24 mouse cellular contexts compared by ENCODE assay signal in the genomic region with DNA sequence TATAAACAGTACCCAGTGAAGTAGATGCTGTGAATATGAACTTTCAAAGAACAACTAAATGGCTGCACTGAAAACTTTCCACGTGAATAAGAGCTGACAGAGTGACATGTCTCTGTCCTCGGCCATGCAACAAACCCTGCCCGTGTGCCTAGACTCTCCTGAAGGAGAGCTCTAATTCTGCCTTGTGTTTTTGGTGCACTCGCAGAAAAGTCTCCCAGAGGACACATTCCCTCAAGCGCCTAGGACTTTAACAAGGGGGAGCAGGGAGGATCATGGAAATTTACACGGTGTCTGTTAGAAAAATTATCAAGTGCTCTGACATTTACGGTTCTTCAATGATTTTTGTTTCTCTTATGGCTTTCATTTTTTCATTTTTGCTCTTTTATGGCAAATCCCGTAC. TPM values are rescaled to one million over a fixed set of nuclear protein-coding genes. Genes with fewer than 3 reads are reported as not detected.
DNase-seq lines count a peak whose midpoint lies in the region; ATAC-seq and TF ChIP-seq lines count a peak whose summit lies in the region.
"Had no signal": no experiment of that assay in that cellular context is flagged by ENCODE, and none has a peak within 500 bp of the region (broad histone marks: within the 10 kb centered on the region; RNA-seq: fewer than 3 reads in every experiment).

No protein-coding gene starts in this region.

- peak; percentile 4 for DNase-seq in heart, adult 11 months
- no peak for DNase-seq in heart, postnatal 14 days
- peak; percentile 14 for DNase-seq in kidney, postnatal 0 days (ENCODE audit: low spot score)
- DNase-seq in kidney, adult 2 months: no peak
- peak; percentile 65 for DNase-seq in midbrain, embryonic 11.5 days (ENCODE audit: low spot score, missing footprints)
- no peak for DNase-seq in midbrain, embryonic 14.5 days
- no peak for DNase-seq in kidney, postnatal 4 days
- DNase-seq: adrenal gland, adult 2 months; adrenal gland, postnatal 10 days; adrenal gland, postnatal 25 days; cerebellum, adult 11 months; cerebellum, adult 18-20 months; cerebellum, adult 8-10 months; cerebellum, adult 9-11 months; cerebellum, postnatal 14 days; cerebellum, postnatal 36 days had no signal

- H3K4me3 ChIP-seq in kidney, postnatal 0 days (replicated peaks; ENCODE audit: low read depth, low read length): no peak overlapping the region
- H3K4me3 ChIP-seq in kidney, adult 2 months (ENCODE audit: insufficient read depth, low read depth, low read length): no peak overlapping the region
- no peak overlapping the region for H3K4me3 ChIP-seq in midbrain, embryonic 11.5 days (ENCODE audit: low read depth, low read length)
- H3K4me3 ChIP-seq in midbrain, embryonic 14.5 days (replicated peaks; ENCODE audit: low read depth, low read length): no peak overlapping the region
- no peak overlapping the region for H3K4me3 ChIP-seq in limb, embryonic 15.5 days
- H3K4me3 ChIP-seq: embryonic facial prominence, embryonic 10.5 days; embryonic facial prominence, embryonic 12.5 days; forebrain, embryonic 13.5 days; forebrain, embryonic 15.5 days had no signal

- H3K27me3 ChIP-seq in kidney, postnatal 0 days (ENCODE audit: insufficient read depth, low read length): no peaks in the 10 kb centered on the region
- no peaks in the 10 kb centered on the region for H3K27me3 ChIP-seq in kidney, adult 2 months (replicated peaks; ENCODE audit: control insufficient read depth, insufficient read depth, low read length)
- H3K27me3 ChIP-seq in midbrain, embryonic 11.5 days (ENCODE audit: control insufficient read depth, insufficient read depth, low read length): no peaks in the 10 kb centered on the region
- H3K27me3 ChIP-seq in midbrain, embryonic 14.5 days (ENCODE audit: control insufficient read depth, insufficient read depth, low read length): no peaks in the 10 kb centered on the region
- no peaks in the 10 kb centered on the region for H3K27me3 ChIP-seq in limb, embryonic 15.5 days
- H3K27me3 ChIP-seq: embryonic facial prominence, embryonic 12.5 days; forebrain, embryonic 13.5 days; forebrain, embryonic 15.5 days had no signal

- no peaks in the 10 kb centered on the region for H3K36me3 ChIP-seq in kidney, postnatal 0 days (ENCODE audit: insufficient read depth, low read length)
- no peaks in the 10 kb centered on the region for H3K36me3 ChIP-seq in kidney, adult 2 months (ENCODE audit: control insufficient read depth, insufficient read depth, low read length)
- H3K36me3 ChIP-seq in midbrain, embryonic 11.5 days (ENCODE audit: control insufficient read depth, insufficient read depth, low read length): no peaks in the 10 kb centered on the region
- no peaks in the 10 kb centered on the region for H3K36me3 ChIP-seq in midbrain, embryonic 14.5 days (ENCODE audit: control insufficient read depth, insufficient read depth, low read length)
- H3K36me3 ChIP-seq in limb, embryonic 15.5 days: no peaks in the 10 kb centered on the region
- H3K36me3 ChIP-seq: embryonic facial prominence, embryonic 10.5 days; embryonic facial prominence, embryonic 12.5 days; forebrain, embryonic 15.5 days had no signal

- H3K9ac ChIP-seq in kidney, postnatal 0 days (ENCODE audit: low read depth, low read length): no peak overlapping the region
- no peak overlapping the region for H3K9ac ChIP-seq in midbrain, embryonic 11.5 days (ENCODE audit: low read length)
- H3K9ac ChIP-seq in midbrain, embryonic 14.5 days (replicated peaks; ENCODE audit: low read length): no peak overlapping the region
- H3K9ac ChIP-seq in limb, embryonic 15.5 days: no peak overlapping the region
- H3K9ac ChIP-seq: embryonic facial prominence, embryonic 12.5 days; forebrain, embryonic 13.5 days; forebrain, embryonic 15.5 days had no signal

- TF ChIP-seq POLR2A in kidney, adult 2 months (IDR thresholded peaks at IDR 0.05; ENCODE audit: low read depth, low read length): no peak

- no peaks in the 10 kb centered on the region; the same call in 1 of the 2 replicates for H3K4me1 ChIP-seq in kidney, postnatal 0 days (replicated peaks; ENCODE audit: insufficient read depth, low read length)
- no peaks in the 10 kb centered on the region for H3K4me1 ChIP-seq in kidney, adult 2 months (ENCODE audit: control insufficient read depth, insufficient read depth, low read length)
- no peaks in the 10 kb centered on the region for H3K4me1 ChIP-seq in midbrain, embryonic 11.5 days (ENCODE audit: control insufficient read depth, insufficient read depth, low read length)
- H3K4me1 ChIP-seq in midbrain, embryonic 14.5 days (ENCODE audit: control insufficient read depth, insufficient read depth, low read length): no peaks in the 10 kb centered on the region
- H3K4me1 ChIP-seq in limb, embryonic 15.5 days: peaks cover 20% of the 10 kb centered on the region
- H3K4me1 ChIP-seq: forebrain, embryonic 13.5 days; forebrain, embryonic 15.5 days had no signal

- no peak for ATAC-seq in kidney, postnatal 0 days (replicated peaks; ENCODE audit: low FRiP score, low read depth)
- ATAC-seq in midbrain, embryonic 11.5 days (ENCODE audit: low FRiP score): no peak
- no peak for ATAC-seq in midbrain, embryonic 14.5 days (ENCODE audit: low FRiP score, low TSS enrichment)
- ATAC-seq in limb, embryonic 15.5 days (ENCODE audit: insufficient number of reproducible peaks, low FRiP score, low TSS enrichment, low read depth): no peak
- ATAC-seq: forebrain, embryonic 13.5 days; forebrain, embryonic 15.5 days had no signal

- no peak for TF ChIP-seq CTCF in kidney, postnatal 0 days (IDR thresholded peaks at IDR 0.05; ENCODE audit: low read depth)
- TF ChIP-seq CTCF in kidney, adult 2 months (conservative IDR thresholded peaks at IDR 0.05; ENCODE audit: insufficient read depth, insufficient read length, low read depth, low read length): no peak

- 60% methylated on average over 8 of the region's 8 CpGs for WGBS in kidney, postnatal 0 days
- WGBS in kidney, adult 2 months: 67% methylated on average over 8 of the region's 8 CpGs
- 77% methylated on average over 8 of the region's 8 CpGs for whole genome bisulfite sequencing in midbrain, embryonic 11.5 days
- 77% methylated on average over 8 of the region's 8 CpGs for WGBS in midbrain, embryonic 14.5 days
- WGBS in limb, embryonic 15.5 days: 33% methylated on average over 8 of the region's 8 CpGs

- H3K4me2 ChIP-seq in kidney, postnatal 0 days (ENCODE audit: low read length): no peak overlapping the region
- H3K4me2 ChIP-seq in midbrain, embryonic 11.5 days: no peak overlapping the region
- no peak overlapping the region for H3K4me2 ChIP-seq in midbrain, embryonic 14.5 days (ENCODE audit: low read length)
- 0 out of 2 replicates have a peak overlapping the region, but pooled peaks have one; percentile 8 for H3K4me2 ChIP-seq in limb, embryonic 15.5 days
- H3K4me2 ChIP-seq: embryonic facial prominence, embryonic 12.5 days; forebrain, embryonic 13.5 days; forebrain, embryonic 15.5 days had no signal

- intact Hi-C loops in heart, postnatal 14 days (cut with DNase I): no loop called here

- no peaks in the 10 kb centered on the region for H3K9me3 ChIP-seq in kidney, postnatal 0 days (replicated peaks; ENCODE audit: low read length)
- H3K9me3 ChIP-seq in midbrain, embryonic 11.5 days (ENCODE audit: control insufficient read depth, low read length): no peaks in the 10 kb centered on the region
- no peaks in the 10 kb centered on the region for H3K9me3 ChIP-seq in midbrain, embryonic 14.5 days (ENCODE audit: control insufficient read depth, low read length)
- H3K9me3 ChIP-seq in limb, embryonic 15.5 days: no peaks in the 10 kb centered on the region
- H3K9me3 ChIP-seq: embryonic facial prominence, embryonic 10.5 days; embryonic facial prominence, embryonic 12.5 days; forebrain, embryonic 13.5 days; forebrain, embryonic 15.5 days had no signal

- no peak overlapping the region for H3K27ac ChIP-seq in kidney, postnatal 0 days
- H3K27ac ChIP-seq in kidney, adult 2 months (ENCODE audit: insufficient read depth, low read depth, low read length): no peak overlapping the region
- H3K27ac ChIP-seq in midbrain, embryonic 11.5 days (ENCODE audit: low read depth, low read length): no peak overlapping the region
- no peak overlapping the region for H3K27ac ChIP-seq in midbrain, embryonic 14.5 days (replicated peaks; ENCODE audit: low read depth, low read length)
- H3K27ac ChIP-seq in limb, embryonic 15.5 days: no peak overlapping the region
- H3K27ac ChIP-seq: embryonic facial prominence, embryonic 10.5 days; embryonic facial prominence, embryonic 12.5 days; forebrain, embryonic 13.5 days; forebrain, embryonic 15.5 days had no signal

RNA-seq across cellular contexts. Expression of a gene that starts 13.7 kb away (rescaled TPM):
- total RNA-seq in heart, postnatal 14 days (2021): 1 to 10 TPM; 4.8 to 5.5 TPM
- 1.3 and 2.0 TPM in 2 replicates for polyA plus RNA-seq in kidney, postnatal 0 days (2015; fragmentation: Nextera tagmentation; extraction: Ambion mirVana)
- 2.8 and 3.1 TPM in 2 replicates for polyA plus RNA-seq in kidney, adult 2 months (2012; rRNA removed)
- 1.6 and 1.8 TPM in 2 replicates for polyA plus RNA-seq in midbrain, embryonic 11.5 days (2014; fragmentation: Nextera tagmentation; extraction: Ambion mirVana)
- 0.19 and 2.9 TPM in 2 replicates for polyA plus RNA-seq in midbrain, embryonic 14.5 days (2014; fragmentation: Nextera tagmentation; extraction: Ambion mirVana)
- 49.4 and 67.6 TPM in 2 replicates for polyA plus RNA-seq in limb, embryonic 15.5 days (2015; fragmentation: Nextera tagmentation; extraction: Ambion mirVana)
- total RNA-seq: common myeloid progenitor, adult 5-6 weeks; MEL had no signal
- polyA plus RNA-seq: C2C12 had no signal

Comparison
In these comparisons a context has a peak if more than half of its experiments do, and no peak if none do; other contexts are left out.
1. DNase-seq: peak in heart, adult 11 months (single experiment), kidney, postnatal 0 days (single experiment) and midbrain, embryonic 11.5 days (single experiment); none in heart, postnatal 14 days (0 of 2), kidney, adult 2 months (single experiment), midbrain, embryonic 14.5 days (single experiment) and kidney, postnatal 4 days (0 of 2).
2. RNA of a gene that starts 13.7 kb away (polyA plus RNA-seq): 49.4 to 67.6 TPM in limb, embryonic 15.5 days; 2.8 to 3.1 TPM in kidney, adult 2 months, 0.19 to 2.9 TPM in midbrain, embryonic 14.5 days, 1.6 to 1.8 TPM in midbrain, embryonic 11.5 days and 1.3 to 2.0 TPM in kidney, postnatal 0 days; every median in the first group is over 10 times any median in the second.